Mouse (Mus musculus) liver, adult 2 months (tissue): ENCODE results near the gene Thyn1. TPM values are rescaled to one million over a fixed set of nuclear protein-coding genes. Genes with fewer than 3 reads are reported as not detected.

Experiments
- DNase-seq: peaks from one replicate; pipeline ENCODE4 v3.0.0-alpha.2; 2011; ENCODE audit warnings: low read depth, low spot score; ENCODE audit errors: extremely low read depth
- H3K27ac ChIP-seq: fragments of 200-500 bp; replicated peaks from 2 replicates; pipeline ENCODE4 v1.5.1; 2012; ENCODE audit warnings: low read depth, mild to moderate bottlenecking, control low read depth, inconsistent platforms, low read length; ENCODE audit not compliant: insufficient read depth
- H3K27me3 ChIP-seq: fragments of 200-500 bp; 2 replicates; pipeline ENCODE4 v1.6.1; 2012; ENCODE audit warnings: mild to moderate bottlenecking, moderate library complexity, low read length, inconsistent platforms; ENCODE audit not compliant: control insufficient read depth, insufficient read depth
- H3K36me3 ChIP-seq: fragments of 200-500 bp; 2 replicates; pipeline ENCODE4 v1.6.1; 2012; ENCODE audit warnings: low read length, inconsistent platforms; ENCODE audit not compliant: control insufficient read depth, insufficient read depth
- H3K4me1 ChIP-seq: fragments of 200-500 bp; 2 replicates; pipeline ENCODE4 v1.6.1; 2011; ENCODE audit warnings: low read length; ENCODE audit not compliant: control insufficient read depth, insufficient read depth
- H3K4me3 ChIP-seq: fragments of 200-500 bp; 2 replicates; pipeline ENCODE4 v1.5.1; 2011; ENCODE audit warnings: low read depth, mild to moderate bottlenecking, control low read depth, low read length, moderate library complexity; ENCODE audit not compliant: insufficient read depth
- H3K79me2 ChIP-seq: fragments of 200-500 bp; 2 replicates; pipeline ENCODE4 v1.6.1; 2012; ENCODE audit warnings: inconsistent platforms, mild to moderate bottlenecking, low read length, moderate library complexity; ENCODE audit not compliant: control insufficient read depth, insufficient read depth
- H3K9ac ChIP-seq: fragments of 200-500 bp; 2 replicates; pipeline ENCODE4 v1.6.1; 2012; ENCODE audit warnings: low read depth, mild to moderate bottlenecking, control low read depth, inconsistent platforms, low read length
- CTCF ChIP-seq: fragments of 200-500 bp; IDR thresholded peaks from 2 replicates; pipeline ENCODE4 v1.5.1; 2011; ENCODE audit warnings: low read depth, low read length, control low read depth
- POLR2A ChIP-seq: fragments of 200-500 bp; IDR thresholded peaks from 2 replicates; pipeline ENCODE4 v1.6.1; 2011; ENCODE audit warnings: low read length, control low read depth; ENCODE audit not compliant: insufficient read depth; ENCODE audit errors: extremely low read depth
- WGBS: fragments of 180-500 bp; shearing (Covaris S2); methylation state at CpG from one replicate; pipeline ENCODE4 v1.1.7; 2018; 5-methylcytosine and 5-hydroxymethylcytosine counted together
- polyA plus RNA-seq: library from polyadenylated mRNA; depleted of rRNA; stranded (reverse); fragments of >200 nt; gene quantifications from 2 replicates; pipeline ENCODE4 v1.2.3, GENCODE M21; 2012; rRNA removed
- total RNA-seq: library from RNA; depleted of rRNA; stranded (reverse); fragments of >200 nt; gene quantifications from 2 replicates; pipeline ENCODE4 v1.2.3, GENCODE M21; 2014; rRNA removed

Gene Thyn1
- 23.1 and 24.3 TPM in 2 replicates for total RNA-seq
- polyA plus RNA-seq, result 5.9 and 6.8 TPM in 2 replicates

DNA sequence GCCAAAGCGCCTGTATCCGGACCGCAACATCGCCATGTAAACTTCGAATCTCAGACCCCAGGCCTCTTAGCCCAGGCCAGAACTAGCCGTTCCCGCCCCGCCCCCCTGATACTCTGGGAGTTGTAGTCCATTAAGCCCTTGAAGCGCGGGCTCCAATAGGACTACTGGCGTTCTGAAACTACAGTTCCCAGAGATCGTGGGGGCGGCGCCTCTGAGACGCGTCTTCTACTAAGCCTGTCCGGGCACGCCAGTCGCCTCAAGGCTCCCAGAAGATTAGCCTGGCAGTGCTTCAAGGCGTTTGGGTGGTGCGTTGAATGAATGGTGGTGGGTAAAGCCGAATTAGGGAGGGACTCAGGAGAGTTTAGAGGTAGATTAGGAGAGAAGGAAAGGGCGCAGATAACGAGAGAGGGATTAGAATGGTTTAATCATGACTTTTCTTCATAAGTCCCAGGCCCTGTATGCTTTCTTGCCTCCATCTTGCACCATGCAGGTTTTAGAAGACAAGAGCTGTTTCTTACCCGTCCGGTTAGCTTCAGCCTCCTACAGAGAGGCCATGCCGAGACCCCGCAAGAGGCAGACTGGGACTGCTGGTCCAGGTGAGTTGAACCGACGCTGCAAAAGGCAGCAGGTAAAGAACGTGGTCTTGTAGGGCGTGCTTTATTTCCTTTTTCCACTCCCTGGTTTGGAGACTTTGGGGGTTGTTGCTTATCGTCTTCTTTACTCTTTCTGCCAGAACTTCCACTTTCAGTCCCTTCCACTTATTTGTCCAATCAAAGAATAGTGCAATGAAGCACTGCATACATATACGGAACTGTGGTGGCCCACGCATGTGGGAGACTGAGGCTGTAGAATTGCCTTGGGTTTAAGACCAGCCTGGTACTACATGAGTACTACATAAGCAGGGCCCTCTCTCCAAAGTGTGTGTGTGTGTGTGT is at the start of gene Thyn1, which contains the start of gene Acad8:
TSS of gene Thyn1 (plus strand) at position 250 of the 935 bp plus-strand sequence.
TSS of gene Acad8 (minus strand) at position 106 of the 935 bp plus-strand sequence.
- peaks cover 13% of the 10 kb centered on the region for H3K36me3 ChIP-seq
- no peaks in the 10 kb centered on the region for H3K27me3 ChIP-seq
- peak within 1 kb of the TSS; percentile 86 for H3K9ac ChIP-seq
- peaks cover 12% of the 10 kb centered on the region for H3K4me1 ChIP-seq
- peak; percentile 88 for DNase-seq
- H3K4me3 ChIP-seq, result peak within 1 kb of the TSS; percentile 86
- 0 out of 2 replicates have a peak, but pooled peaks have one; percentile 36 for TF ChIP-seq POLR2A
- no peak for TF ChIP-seq CTCF
- H3K79me2 ChIP-seq, result peaks cover 11% of the 10 kb centered on the region; the same call in 1 of the 2 replicates
- peak within 1 kb of the TSS; percentile 73 for H3K27ac ChIP-seq
- under 1% methylated on average over 35 of the region's 35 CpGs for WGBS

GRCm38 (mm10) chr9:26977754-26978153 is 21.8 kb upstream of the Thyn1 start:
- no peak for DNase-seq
- H3K36me3 ChIP-seq, result peaks cover 56% of the 10 kb centered on the region
- H3K9ac ChIP-seq, result no peak overlapping the region
- no peaks in the 10 kb centered on the region for H3K4me1 ChIP-seq
- no peaks in the 10 kb centered on the region for H3K79me2 ChIP-seq
- no peak for TF ChIP-seq POLR2A
- TF ChIP-seq CTCF, result no peak
- 95% methylated on average over 9 of the region's 9 CpGs for WGBS
- H3K27me3 ChIP-seq, result no peaks in the 10 kb centered on the region
- H3K4me3 ChIP-seq, result no peak overlapping the region
- no peak overlapping the region for H3K27ac ChIP-seq

DNA sequence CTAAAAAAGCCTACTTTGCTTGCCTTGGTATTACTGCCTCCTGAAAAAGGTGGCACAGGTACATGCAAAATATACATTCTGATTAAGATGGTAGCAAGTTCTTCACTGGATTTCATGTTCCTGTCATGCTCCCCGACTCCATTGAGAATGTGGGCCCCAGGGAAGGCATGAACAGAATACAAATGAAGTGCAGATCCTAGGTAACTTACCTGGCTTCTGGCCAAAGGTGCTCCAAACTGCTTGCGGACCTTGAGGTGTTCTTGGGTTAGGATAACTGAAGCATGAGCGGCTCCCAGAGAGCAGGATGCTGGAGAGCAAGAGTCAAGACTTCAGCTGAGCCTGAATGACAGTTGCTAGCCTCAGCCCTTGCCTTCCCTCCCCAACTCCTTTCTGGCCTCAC is 20.7 kb upstream of the Thyn1 start:
- WGBS, result 98% methylated on average over 3 of the region's 3 CpGs
- H3K79me2 ChIP-seq, result no peaks in the 10 kb centered on the region
- H3K36me3 ChIP-seq, result peaks cover 57% of the 10 kb centered on the region
- TF ChIP-seq CTCF (no peak), POLR2A (no peak)
- H3K9ac ChIP-seq, result no peak overlapping the region
- H3K4me1 ChIP-seq, result no peaks in the 10 kb centered on the region
- no peak overlapping the region for H3K27ac ChIP-seq
- H3K4me3 ChIP-seq, result no peak overlapping the region
- no peak for DNase-seq
- no peaks in the 10 kb centered on the region for H3K27me3 ChIP-seq

DNA sequence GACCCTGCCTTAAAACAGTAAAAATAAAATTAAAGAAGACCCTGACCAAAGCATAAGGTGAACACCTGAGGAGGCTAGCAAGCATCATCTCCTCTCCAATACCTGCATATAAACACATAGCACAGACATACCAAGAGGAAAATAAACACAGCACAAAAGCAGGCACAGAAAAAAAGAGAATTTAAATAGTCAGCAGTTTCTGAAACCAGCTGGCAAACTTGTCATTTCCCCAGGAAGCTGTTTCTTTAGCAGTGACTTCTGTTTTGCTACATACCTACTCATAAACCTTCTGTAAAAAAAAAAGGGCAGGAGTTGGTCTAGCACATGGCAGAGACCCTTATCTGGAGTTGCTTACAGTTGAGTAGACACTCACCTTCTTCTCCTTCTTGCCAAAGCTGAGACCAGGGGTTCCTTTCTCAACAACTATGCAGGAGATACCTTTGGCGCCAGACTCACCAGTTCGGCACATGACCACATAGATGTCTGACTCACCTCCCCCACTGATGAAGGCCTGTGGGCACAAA is 14.4 kb upstream of the Thyn1 start:
- Histone ChIP-seq H3K9ac (no peak overlapping the region), H3K27ac (no peak overlapping the region), H3K36me3 (peaks cover 46% of the 10 kb centered on the region), H3K4me3 (no peak overlapping the region), H3K27me3 (no peaks in the 10 kb centered on the region), H3K79me2 (no peaks in the 10 kb centered on the region), H3K4me1 (no peaks in the 10 kb centered on the region)
- TF ChIP-seq POLR2A (no peak), CTCF (no peak)
- WGBS, result 92% methylated on average over 2 of the region's 2 CpGs
- no peak for DNase-seq

- no peak for DNase-seq
- Histone ChIP-seq H3K9ac (no peak overlapping the region), H3K36me3 (peaks cover 44% of the 10 kb centered on the region), H3K4me1 (no peaks in the 10 kb centered on the region), H3K79me2 (no peaks in the 10 kb centered on the region), H3K27ac (no peak overlapping the region), H3K27me3 (no peaks in the 10 kb centered on the region), H3K4me3 (no peak overlapping the region)
- 90% methylated on average over 6 of the region's 6 CpGs for WGBS
- TF ChIP-seq POLR2A (no peak), CTCF (no peak)
Observed at GRCm38 (mm10) chr9:26985668-26986277, 13.7 kb upstream of the Thyn1 start.
